Mouse (Mus musculus) retina, postnatal 7 days (tissue): Measurements from ENCODE around the gene Man1c1.

Experiments
- DNase-seq: peaks from one replicate; pipeline ENCODE4 v3.0.0-alpha.2; 2012; ENCODE audit warnings: low read depth, low spot score

The Man1c1 gene

GRCm38 (mm10) chr4:134724974-134725373 is 20.9 kb upstream of the Man1c1 start:
- no peak for DNase-seq

GRCm38 (mm10) chr4:134723251-134723650 is 19.2 kb upstream of the Man1c1 start:
- DNase-seq = no peak

GRCm38 (mm10) chr4:134721076-134721475 is 17.0 kb upstream of the Man1c1 start:
- no peak for DNase-seq

GRCm38 (mm10) chr4:134720371-134720770 is 16.3 kb upstream of the Man1c1 start:
- DNase-seq = no peak

- no peak for DNase-seq
Observed at GRCm38 (mm10) chr4:134719489-134719888, 15.4 kb upstream of the Man1c1 start.

GRCm38 (mm10) chr4:134713937-134714336 is 9.8 kb upstream of the Man1c1 start:
- DNase-seq = peak; percentile 70

GRCm38 (mm10) chr4:134705311-134705710 is 1.2 kb upstream of the Man1c1 start:
- no peak for DNase-seq

- DNase-seq = no peak
Observed at GRCm38 (mm10) chr4:134704590-134704989, 500 bp upstream of the Man1c1 start.

- DNase-seq = no peak
Observed at GRCm38 (mm10) chr4:134702981-134703834, 882 bp downstream of the Man1c1 start.

GRCm38 (mm10) chr4:134701934-134702333 is 2.2 kb downstream of the Man1c1 start:
- peak; percentile 45 for DNase-seq

GRCm38 (mm10) chr4:134700911-134701310 is 3.2 kb downstream of the Man1c1 start:
- no peak for DNase-seq

- DNase-seq = no peak
Observed at GRCm38 (mm10) chr4:134693202-134693940, 10.7 kb downstream of the Man1c1 start.

- no peak for DNase-seq
Observed at GRCm38 (mm10) chr4:134692388-134692787, 11.7 kb downstream of the Man1c1 start.

GRCm38 (mm10) chr4:134686022-134686661 is 17.9 kb downstream of the Man1c1 start:
- no peak for DNase-seq

- no peak for DNase-seq
Observed at GRCm38 (mm10) chr4:134684637-134685338, 19.3 kb downstream of the Man1c1 start.

GRCm38 (mm10) chr4:134683892-134684291 is 20.2 kb downstream of the Man1c1 start:
- DNase-seq = no peak

- no peak for DNase-seq
Observed at GRCm38 (mm10) chr4:134683008-134683407, 21.1 kb downstream of the Man1c1 start.

- DNase-seq = no peak
Observed at GRCm38 (mm10) chr4:134682423-134682822, 21.7 kb downstream of the Man1c1 start.

GRCm38 (mm10) chr4:134681819-134682218 is 22.3 kb downstream of the Man1c1 start:
- no peak for DNase-seq

GRCm38 (mm10) chr4:134677556-134678508 is 26.3 kb downstream of the Man1c1 start:
- DNase-seq = no peak
